Comparison of ENCODE assay signal across 26 mouse cellular contexts in the genomic region with DNA sequence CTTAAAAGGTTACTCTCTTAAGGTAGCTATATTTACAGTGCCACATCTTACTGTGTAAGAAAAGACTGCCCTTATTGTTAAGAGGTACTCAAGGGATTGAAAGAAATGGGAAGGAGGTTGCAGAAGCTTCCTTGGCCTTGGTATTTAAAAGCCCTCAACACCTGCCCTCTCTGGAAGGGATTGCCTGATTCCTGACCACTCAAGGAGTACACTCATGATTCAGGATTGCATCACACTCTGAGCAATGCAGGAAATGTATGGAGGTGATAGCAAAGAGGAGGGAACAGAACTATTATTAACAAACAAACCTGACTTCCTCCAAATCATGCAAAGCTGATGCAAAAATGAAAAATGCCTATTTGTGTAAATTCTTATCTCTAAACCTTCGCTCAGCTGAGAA.
"Had no signal": no experiment of that assay in that cellular context is flagged by ENCODE, and none has a peak within 500 bp of the region (broad histone marks: within the 10 kb centered on the region; RNA-seq: fewer than 3 reads in every experiment).

No protein-coding gene starts in this region.

- DNase-seq: cerebellum, adult 9-11 months; cerebellum, postnatal 10 days; cerebellum, postnatal 14 days; cerebellum, postnatal 25 days; cerebellum, postnatal 36 days; embryo, embryonic 11 days; forebrain, postnatal 0 days; gastrocnemius, adult 2 months; gastrocnemius, postnatal 10 days; gastrocnemius, postnatal 14 days; gastrocnemius, postnatal 25 days; gastrocnemius, postnatal 36 days; heart, adult 11 months; heart, adult 18-20 months; heart, adult 2 months had no signal

- H3K9me3 ChIP-seq: embryonic facial prominence, embryonic 10.5 days; embryonic facial prominence, embryonic 12.5 days; embryonic facial prominence, embryonic 13.5 days; embryonic facial prominence, embryonic 15.5 days; forebrain, embryonic 10.5 days; forebrain, embryonic 12.5 days; forebrain, embryonic 13.5 days; forebrain, embryonic 15.5 days had no signal

- ATAC-seq: forebrain, embryonic 13.5 days; forebrain, embryonic 14.5 days; forebrain, embryonic 15.5 days; forebrain, embryonic 16.5 days; forebrain, postnatal 0 days had no signal

- H3K4me2 ChIP-seq: embryonic facial prominence, embryonic 12.5 days; embryonic facial prominence, embryonic 13.5 days; embryonic facial prominence, embryonic 15.5 days; forebrain, embryonic 12.5 days; forebrain, embryonic 13.5 days; forebrain, embryonic 15.5 days had no signal

- H3K36me3 ChIP-seq: embryonic facial prominence, embryonic 10.5 days; embryonic facial prominence, embryonic 12.5 days; embryonic facial prominence, embryonic 13.5 days; embryonic facial prominence, embryonic 15.5 days; forebrain, embryonic 10.5 days; forebrain, embryonic 12.5 days; forebrain, embryonic 15.5 days had no signal

- H3K27me3 ChIP-seq: embryonic facial prominence, embryonic 12.5 days; embryonic facial prominence, embryonic 13.5 days; embryonic facial prominence, embryonic 15.5 days; forebrain, embryonic 12.5 days; forebrain, embryonic 13.5 days; forebrain, embryonic 15.5 days had no signal

- H3K9ac ChIP-seq: embryonic facial prominence, embryonic 12.5 days; embryonic facial prominence, embryonic 13.5 days; embryonic facial prominence, embryonic 15.5 days; forebrain, embryonic 12.5 days; forebrain, embryonic 13.5 days; forebrain, embryonic 15.5 days; forebrain, postnatal 0 days had no signal

- H3K27ac ChIP-seq: embryonic facial prominence, embryonic 10.5 days; embryonic facial prominence, embryonic 12.5 days; embryonic facial prominence, embryonic 13.5 days; embryonic facial prominence, embryonic 15.5 days; forebrain, embryonic 10.5 days; forebrain, embryonic 12.5 days; forebrain, embryonic 13.5 days; forebrain, embryonic 15.5 days; gastrocnemius, adult 2 months; heart, adult 2 months had no signal

- H3K4me3 ChIP-seq: embryonic facial prominence, embryonic 10.5 days; embryonic facial prominence, embryonic 12.5 days; embryonic facial prominence, embryonic 13.5 days; embryonic facial prominence, embryonic 15.5 days; erythroblast, embryonic 14.5 days; forebrain, embryonic 10.5 days; forebrain, embryonic 12.5 days; forebrain, embryonic 13.5 days; forebrain, embryonic 15.5 days; gastrocnemius, adult 2 months; heart, adult 2 months had no signal

- H3K4me1 ChIP-seq: embryonic facial prominence, embryonic 10.5 days; embryonic facial prominence, embryonic 12.5 days; embryonic facial prominence, embryonic 13.5 days; embryonic facial prominence, embryonic 15.5 days; forebrain, embryonic 10.5 days; forebrain, embryonic 12.5 days; forebrain, embryonic 13.5 days; forebrain, embryonic 15.5 days had no signal
